Mouse (Mus musculus) 3T3-L1 (cell line): ENCODE measurements around the gene Plcb2.

ENCODE experiments used
- DNase-seq: peaks from one replicate; pipeline ENCODE4 v3.0.0-alpha.2; 2015; ENCODE audit warnings: low read depth, low spot score

The Plcb2 gene

GRCm38 (mm10) chr2:118728337-118728736 is at the start of gene Plcb2:
Gene Plcb2 (minus strand): TSS chr2:118728438.
- no peak for DNase-seq

GRCm38 (mm10) chr2:118776295-118776694 is 48.1 kb upstream of the Plcb2 start:
- peak; percentile 39 for DNase-seq

- DNase-seq: peak; percentile 68
Observed at GRCm38 (mm10) chr2:118775846-118776245, 47.6 kb upstream of the Plcb2 start.

GRCm38 (mm10) chr2:118775396-118775795 is 47.2 kb upstream of the Plcb2 start:
- peak; percentile 63 for DNase-seq

- no peak for DNase-seq
Observed at GRCm38 (mm10) chr2:118774536-118774935, 46.3 kb upstream of the Plcb2 start.

- no peak for DNase-seq
Observed at GRCm38 (mm10) chr2:118772158-118772874, 44.1 kb upstream of the Plcb2 start, which contains the start of gene Phgr1. Gene Phgr1 (plus strand): TSS chr2:118772769.

GRCm38 (mm10) chr2:118766041-118767033 is 38.1 kb upstream of the Plcb2 start:
- peak; percentile 69 for DNase-seq

GRCm38 (mm10) chr2:118764875-118765274 is 36.6 kb upstream of the Plcb2 start:
- DNase-seq: no peak

GRCm38 (mm10) chr2:118764094-118764831 is 36.0 kb upstream of the Plcb2 start:
- DNase-seq: peak; percentile 77

- DNase-seq: peak; percentile 93
Observed at GRCm38 (mm10) chr2:118763469-118763868, 35.2 kb upstream of the Plcb2 start.

- peak; percentile 95 for DNase-seq
Observed at GRCm38 (mm10) chr2:118762784-118763148, 34.5 kb upstream of the Plcb2 start.

GRCm38 (mm10) chr2:118761906-118762783 is 33.9 kb upstream of the Plcb2 start, which contains the start of gene Ccdc9b:
Gene Ccdc9b (minus strand): TSS chr2:118762661.
- peak; percentile 92 for DNase-seq

GRCm38 (mm10) chr2:118761358-118761757 is 33.1 kb upstream of the Plcb2 start:
- peak; percentile 81 for DNase-seq

GRCm38 (mm10) chr2:118760311-118761025 is 32.2 kb upstream of the Plcb2 start:
- peak; percentile 91 for DNase-seq

- DNase-seq: peak; percentile 60
Observed at GRCm38 (mm10) chr2:118759828-118760227, 31.6 kb upstream of the Plcb2 start.

GRCm38 (mm10) chr2:118756103-118756502 is 27.9 kb upstream of the Plcb2 start:
- no peak for DNase-seq

- no peak for DNase-seq
Observed at GRCm38 (mm10) chr2:118755407-118755806, 27.2 kb upstream of the Plcb2 start.

- no peak for DNase-seq
Observed at GRCm38 (mm10) chr2:118754143-118754542, 25.9 kb upstream of the Plcb2 start.

- no peak for DNase-seq
Observed at GRCm38 (mm10) chr2:118752792-118753108, 24.5 kb upstream of the Plcb2 start.
